Mouse (Mus musculus): ENCODE measurements around the gene Hsd17b1. TPM values are rescaled to one million over a fixed set of nuclear protein-coding genes. Genes with fewer than 3 reads are reported as not detected.

Hsd17b1 gene
- total and polyA plus RNA-seq, 2 experiments from 2014 or later = 0.27 TPM; not detected in 1

DNA sequence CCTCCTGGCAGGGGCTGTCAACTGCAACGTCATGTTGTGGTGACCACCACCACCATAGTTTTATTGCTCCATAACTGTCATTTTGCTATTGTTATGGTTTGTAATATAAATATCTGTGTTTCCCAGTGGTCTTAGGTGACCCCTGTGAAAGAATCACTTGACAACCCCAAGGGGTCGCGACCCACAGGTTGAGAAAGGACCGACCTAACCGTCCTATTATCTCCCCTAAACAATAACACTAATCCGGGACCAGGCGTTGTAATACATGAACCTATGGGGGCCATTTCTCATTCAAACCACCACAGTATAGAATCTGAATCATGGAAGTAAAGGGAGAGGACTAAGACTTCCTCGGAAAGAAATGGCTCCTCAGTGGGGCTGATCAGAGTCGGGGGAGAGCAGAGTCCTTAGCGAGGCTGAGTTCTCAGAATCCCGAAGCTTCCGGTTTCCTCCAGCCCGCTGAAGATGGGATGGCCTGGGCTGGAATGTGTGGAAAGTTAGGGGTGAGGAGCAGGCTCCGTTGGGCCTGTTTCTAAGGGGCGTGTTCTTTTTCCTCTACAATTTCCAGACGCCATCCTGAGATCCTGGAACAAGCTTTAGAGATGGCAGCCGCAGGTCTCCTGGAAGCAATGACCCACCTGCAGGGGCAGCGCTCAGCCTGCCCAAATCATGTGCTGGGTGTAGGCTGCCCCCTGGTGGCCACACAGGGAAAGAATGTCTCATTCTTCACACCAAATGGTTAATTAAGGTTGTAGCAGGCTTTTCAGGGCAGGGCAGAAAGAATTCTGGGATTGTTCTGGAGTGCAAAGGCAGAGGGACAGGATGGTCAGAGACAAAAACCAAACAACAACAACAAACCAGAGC lies 11.4 kb upstream of the Hsd17b1 start:
- H3K27me3 ChIP-seq (ENCODE audit: insufficient read depth, low read length) = no peaks in the 10 kb centered on the region
- no peak overlapping the region for H3K9ac ChIP-seq (replicated peaks; ENCODE audit: low read length, poor library complexity, severe bottlenecking)
- DNase-seq (ENCODE audit: low spot score) (peak; percentile 86), ATAC-seq (ENCODE audit: low FRiP score) (0 out of 2 replicates have a peak, but pooled peaks have one; percentile 29)
- H3K4me3 ChIP-seq (ENCODE audit: low read depth, low read length) = peak overlapping the region; percentile 20
- H3K36me3 ChIP-seq (ENCODE audit: insufficient read depth, low read length) = peaks cover 26% of the 10 kb centered on the region
- H3K27ac ChIP-seq (ENCODE audit: low read depth, low read length) = peak overlapping the region; percentile 52
- H3K4me1 ChIP-seq (ENCODE audit: insufficient read depth, low read length) = peaks cover 6% of the 10 kb centered on the region
- H3K9me3 ChIP-seq (ENCODE audit: low read length) = no peaks in the 10 kb centered on the region
- 12% methylated on average over 18 of the region's 18 CpGs for WGBS
- peak; percentile 99 for TF ChIP-seq CTCF (IDR thresholded peaks at IDR 0.05)
- peak overlapping the region; percentile 49 for H3K4me2 ChIP-seq (ENCODE audit: low read depth, low read length, poor library complexity, severe bottlenecking)

DNA sequence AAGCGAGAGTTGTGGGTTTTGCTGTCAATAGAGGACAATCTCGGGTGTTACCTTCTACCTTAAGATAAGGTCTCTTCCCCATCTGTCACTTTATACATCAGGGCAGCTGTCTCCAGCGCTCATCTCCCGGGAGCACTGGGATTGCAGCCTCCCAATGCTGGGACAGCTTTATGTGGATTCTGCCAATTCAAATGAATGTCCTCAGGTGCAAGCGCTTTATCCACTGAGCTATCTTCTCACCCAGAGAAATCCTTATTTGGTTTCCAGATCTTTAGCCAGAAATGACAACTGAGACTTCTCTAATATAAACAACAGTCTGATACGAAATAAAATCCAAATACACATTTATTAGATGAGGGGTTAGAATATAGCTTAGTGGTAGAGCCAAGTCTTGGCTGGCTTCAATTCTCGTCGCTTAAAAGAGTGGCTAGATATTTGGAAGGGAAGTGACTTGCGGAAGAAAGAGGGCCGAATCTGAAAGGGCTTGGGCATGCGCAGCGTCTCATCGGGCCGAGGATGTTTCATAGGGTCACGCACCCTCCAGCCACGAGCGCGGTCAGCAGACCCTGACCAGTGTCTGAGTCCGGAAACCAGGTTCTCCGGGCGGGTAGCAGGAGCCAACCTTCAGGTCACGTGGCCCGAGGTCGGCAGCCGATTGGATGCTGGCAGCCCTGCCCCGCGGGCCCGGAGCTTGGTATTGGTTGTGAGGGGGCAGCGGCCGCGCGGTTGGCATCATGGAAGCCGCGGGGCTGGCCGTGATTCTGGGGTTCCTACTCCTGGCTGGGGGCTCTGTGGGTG lies 8.6 kb upstream of the Hsd17b1 start, which contains the start of gene Naglu:
Naglu (plus strand) TSS at position 622 of the 798 bp plus-strand sequence.
- peak within 1 kb of the TSS; percentile 77 for H3K27ac ChIP-seq (ENCODE audit: low read depth, low read length)
- no peaks in the 10 kb centered on the region for H3K9me3 ChIP-seq (ENCODE audit: low read length)
- ATAC-seq (ENCODE audit: low FRiP score) = peak; percentile 77
- DNase-seq (ENCODE audit: low spot score) = peak; percentile 96
- H3K4me1 ChIP-seq (ENCODE audit: insufficient read depth, low read length) = peaks cover 6% of the 10 kb centered on the region
- WGBS = 4% methylated on average over 35 of the region's 35 CpGs
- H3K27me3 ChIP-seq (ENCODE audit: insufficient read depth, low read length) = no peaks in the 10 kb centered on the region
- no peak for TF ChIP-seq CTCF (IDR thresholded peaks at IDR 0.05)
- peak within 1 kb of the TSS; percentile 78 for H3K9ac ChIP-seq (replicated peaks; ENCODE audit: low read length, poor library complexity, severe bottlenecking)
- peak within 1 kb of the TSS; percentile 98 for H3K4me2 ChIP-seq (ENCODE audit: low read depth, low read length, poor library complexity, severe bottlenecking)
- 0 out of 2 replicates have a peak, but pooled peaks cover 4% of the 10 kb centered on the region for H3K36me3 ChIP-seq (ENCODE audit: insufficient read depth, low read length)
- peak within 1 kb of the TSS; percentile 80 for H3K4me3 ChIP-seq (ENCODE audit: low read depth, low read length)

DNA sequence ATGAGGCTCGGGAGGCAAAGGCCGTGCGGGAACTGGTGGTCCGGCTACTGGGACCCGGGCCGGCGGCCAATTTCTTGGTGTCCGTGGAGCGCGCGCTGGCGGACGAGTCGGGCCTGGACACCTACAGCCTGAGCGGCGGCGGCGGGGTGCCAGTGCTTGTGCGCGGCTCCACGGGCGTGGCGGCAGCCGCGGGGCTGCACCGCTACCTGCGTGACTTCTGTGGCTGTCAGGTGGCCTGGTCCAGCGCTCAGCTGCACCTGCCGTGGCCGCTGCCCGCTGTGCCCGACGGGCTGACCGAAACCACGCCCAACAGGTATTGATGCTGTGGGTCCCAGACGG lies 8.1 kb upstream of the Hsd17b1 start:
- Histone ChIP-seq H3K4me1 (ENCODE audit: insufficient read depth, low read length) (peaks cover 6% of the 10 kb centered on the region), H3K9ac (replicated peaks; ENCODE audit: low read length, poor library complexity, severe bottlenecking) (peak overlapping the region; percentile 78), H3K27me3 (ENCODE audit: insufficient read depth, low read length) (no peaks in the 10 kb centered on the region), H3K4me3 (ENCODE audit: low read depth, low read length) (peak overlapping the region; percentile 80), H3K27ac (ENCODE audit: low read depth, low read length) (peak overlapping the region; percentile 77), H3K9me3 (ENCODE audit: low read length) (no peaks in the 10 kb centered on the region), H3K4me2 (ENCODE audit: low read depth, low read length, poor library complexity, severe bottlenecking) (peak overlapping the region; percentile 98), H3K36me3 (ENCODE audit: insufficient read depth, low read length) (0 out of 2 replicates have a peak, but pooled peaks cover 2% of the 10 kb centered on the region)
- TF ChIP-seq CTCF (IDR thresholded peaks at IDR 0.05) = no peak
- WGBS = under 1% methylated on average over 33 of the region's 36 CpGs
- DNase-seq (ENCODE audit: low spot score) (no peak), ATAC-seq (ENCODE audit: low FRiP score) (peak; percentile 62; the same call in 1 of the 2 replicates)

DNA sequence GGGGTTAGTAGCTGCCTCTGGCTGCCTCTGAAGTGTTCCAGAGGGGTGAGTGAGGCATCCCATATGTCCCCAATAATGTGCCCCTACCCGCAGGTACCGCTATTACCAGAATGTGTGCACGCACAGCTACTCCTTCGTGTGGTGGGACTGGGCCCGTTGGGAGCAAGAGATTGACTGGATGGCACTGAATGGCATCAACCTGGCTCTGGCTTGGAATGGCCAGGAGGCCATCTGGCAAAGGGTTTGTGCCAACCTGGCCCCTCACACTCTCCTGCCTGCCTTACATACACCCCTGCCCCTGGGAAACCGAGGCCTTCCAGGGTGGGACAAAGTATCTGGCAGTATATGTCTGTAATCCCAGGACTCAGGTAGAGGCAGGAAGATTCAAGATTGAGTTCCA lies 7.2 kb upstream of the Hsd17b1 start:
- no peak for ATAC-seq (ENCODE audit: low FRiP score)
- Histone ChIP-seq H3K4me2 (ENCODE audit: low read depth, low read length, poor library complexity, severe bottlenecking) (peak overlapping the region; percentile 98), H3K4me3 (ENCODE audit: low read depth, low read length) (peak overlapping the region; percentile 80; the same call in 1 of the 2 replicates), H3K9ac (replicated peaks; ENCODE audit: low read length, poor library complexity, severe bottlenecking) (no peak overlapping the region), H3K27ac (ENCODE audit: low read depth, low read length) (no peak overlapping the region), H3K4me1 (ENCODE audit: insufficient read depth, low read length) (peaks cover 6% of the 10 kb centered on the region), H3K36me3 (ENCODE audit: insufficient read depth, low read length) (no peaks in the 10 kb centered on the region), H3K27me3 (ENCODE audit: insufficient read depth, low read length) (no peaks in the 10 kb centered on the region), H3K9me3 (ENCODE audit: low read length) (no peaks in the 10 kb centered on the region)
- DNase-seq (ENCODE audit: low spot score) = no peak
- WGBS = 78% methylated on average over 6 of the region's 6 CpGs
- no peak for TF ChIP-seq CTCF (IDR thresholded peaks at IDR 0.05)

DNA sequence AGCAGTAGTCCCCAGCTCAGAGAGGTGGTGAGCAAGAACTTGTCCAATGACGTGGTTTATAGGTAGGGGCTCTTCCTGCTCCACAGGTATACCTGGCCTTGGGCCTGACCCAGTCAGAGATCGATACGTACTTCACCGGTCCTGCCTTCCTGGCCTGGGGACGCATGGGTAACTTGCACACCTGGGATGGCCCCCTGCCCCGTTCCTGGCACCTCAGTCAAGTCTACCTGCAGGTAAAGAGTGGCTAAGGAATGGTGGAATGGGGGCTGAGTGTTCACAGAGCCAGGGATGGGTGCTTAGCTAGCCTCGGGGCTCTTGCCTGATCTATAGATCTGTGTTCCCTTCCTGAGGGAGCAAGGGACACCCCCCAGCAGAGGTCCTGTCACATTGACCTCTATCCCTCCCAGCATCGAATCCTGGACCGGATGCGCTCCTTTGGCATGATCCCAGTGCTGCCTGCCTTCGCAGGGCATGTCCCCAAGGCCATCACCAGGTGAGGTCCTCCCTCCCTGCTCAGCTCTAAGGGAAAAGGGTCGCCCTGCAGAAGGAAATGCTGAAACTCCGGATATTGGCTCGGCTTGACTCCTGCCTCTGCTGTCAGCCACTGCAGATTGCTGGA lies 6.3 kb upstream of the Hsd17b1 start:
- Histone ChIP-seq H3K36me3 (ENCODE audit: insufficient read depth, low read length) (no peaks in the 10 kb centered on the region), H3K4me1 (ENCODE audit: insufficient read depth, low read length) (peaks cover 6% of the 10 kb centered on the region), H3K9ac (replicated peaks; ENCODE audit: low read length, poor library complexity, severe bottlenecking) (no peak overlapping the region), H3K27me3 (ENCODE audit: insufficient read depth, low read length) (no peaks in the 10 kb centered on the region), H3K27ac (ENCODE audit: low read depth, low read length) (no peak overlapping the region), H3K4me3 (ENCODE audit: low read depth, low read length) (no peak overlapping the region), H3K4me2 (ENCODE audit: low read depth, low read length, poor library complexity, severe bottlenecking) (no peak overlapping the region), H3K9me3 (ENCODE audit: low read length) (no peaks in the 10 kb centered on the region)
- WGBS = 76% methylated on average over 14 of the region's 14 CpGs
- TF ChIP-seq CTCF (IDR thresholded peaks at IDR 0.05) = no peak
- DNase-seq (ENCODE audit: low spot score) (no peak), ATAC-seq (ENCODE audit: low FRiP score) (no peak)

Data from midbrain, postnatal 0 days (tissue).